Mouse (Mus musculus): ENCODE results near the gene Flnc. TPM values are rescaled to one million over a fixed set of nuclear protein-coding genes. Genes with fewer than 3 reads are reported as not detected.
A peak's percentile ranks its signal among the peaks of the same experiment; 100 is the strongest.

The Flnc gene
- polyA plus RNA-seq, 1 experiment from 2014 or later = 6.8 TPM

GRCm38 (mm10) chr6:29506834-29507233 is 73.8 kb downstream of the Flnc start:
- ATAC-seq (ENCODE audit: low FRiP score) (peak; percentile 24; the same call in 1 of the 2 replicates), DNase-seq (ENCODE audit: low spot score) (no peak)
- Histone ChIP-seq H3K4me2 (replicated peaks) (peak overlapping the region; percentile 55), H3K4me3 (replicated peaks; ENCODE audit: low read length) (peak overlapping the region; percentile 44), H3K27me3 (ENCODE audit: control insufficient read depth, insufficient read depth, low read length) (peaks cover 34% of the 10 kb centered on the region), H3K36me3 (replicated peaks; ENCODE audit: control insufficient read depth, insufficient read depth) (no peaks in the 10 kb centered on the region), H3K9me3 (ENCODE audit: control insufficient read depth, low read length) (no peaks in the 10 kb centered on the region), H3K9ac (no peak overlapping the region), H3K4me1 (replicated peaks; ENCODE audit: control insufficient read depth, insufficient read depth, low read length) (no peaks in the 10 kb centered on the region), H3K27ac (no peak overlapping the region)
- 25% methylated on average over 8 of the region's 8 CpGs for WGBS

GRCm38 (mm10) chr6:29507447-29508309 is 74.6 kb downstream of the Flnc start, which contains the start of gene Kcp:
Kcp (minus strand) TSS chr6:29507952.
- Histone ChIP-seq H3K9me3 (ENCODE audit: control insufficient read depth, low read length) (no peaks in the 10 kb centered on the region), H3K4me2 (replicated peaks) (peak within 1 kb of the TSS; percentile 55), H3K27ac (no peak within 1 kb of the TSS), H3K36me3 (replicated peaks; ENCODE audit: control insufficient read depth, insufficient read depth) (no peaks in the 10 kb centered on the region), H3K27me3 (ENCODE audit: control insufficient read depth, insufficient read depth, low read length) (peaks cover 34% of the 10 kb centered on the region), H3K4me1 (replicated peaks; ENCODE audit: control insufficient read depth, insufficient read depth, low read length) (0 out of 2 replicates have a peak, but pooled peaks cover under 1% of the 10 kb centered on the region), H3K4me3 (replicated peaks; ENCODE audit: low read length) (peak within 1 kb of the TSS; percentile 44), H3K9ac (peak within 1 kb of the TSS; percentile 41)
- WGBS = under 1% methylated on average over 45 of the region's 47 CpGs
- ATAC-seq (ENCODE audit: low FRiP score) (peak; percentile 64; the same call in 1 of the 2 replicates), DNase-seq (ENCODE audit: low spot score) (no peak)

- Histone ChIP-seq H3K4me2 (replicated peaks) (no peak overlapping the region), H3K4me3 (replicated peaks; ENCODE audit: low read length) (no peak overlapping the region), H3K4me1 (replicated peaks; ENCODE audit: control insufficient read depth, insufficient read depth, low read length) (peaks cover 8% of the 10 kb centered on the region; the same call in 1 of the 2 replicates), H3K27ac (no peak overlapping the region), H3K9me3 (ENCODE audit: control insufficient read depth, low read length) (no peaks in the 10 kb centered on the region), H3K9ac (no peak overlapping the region), H3K27me3 (ENCODE audit: control insufficient read depth, insufficient read depth, low read length) (peaks cover 34% of the 10 kb centered on the region), H3K36me3 (replicated peaks; ENCODE audit: control insufficient read depth, insufficient read depth) (no peaks in the 10 kb centered on the region)
- DNase-seq (ENCODE audit: low spot score) = no peak
- 51% methylated on average over 2 of the region's 2 CpGs for WGBS
- no peak for ATAC-seq (ENCODE audit: low FRiP score)
These were observed 76.0 kb downstream of the Flnc start for GRCm38 (mm10) chr6:29509086-29509485.

Small RNA genes within 50 kb of the gene (microRNA-seq; reads per million reads assigned to microRNA genes)
- gene Gm26220 (not detected), gene Gm44354 (not detected)

Other genes with a start within 250 kb of the Flnc start
- 60.8 and 65.0 TPM in 2 replicates for gene Impdh1, start 216.9 kb upstream of the Flnc start, polyA plus RNA-seq (2014; fragmentation: Nextera tagmentation; extraction: Ambion mirVana)
- 29.1 and 34.2 TPM in 2 replicates for gene Hilpda, start 160.8 kb upstream of the Flnc start, polyA plus RNA-seq (2014; fragmentation: Nextera tagmentation; extraction: Ambion mirVana)
- gene Fam71f2, start 153.7 kb upstream of the Flnc start, polyA plus RNA-seq (2014; fragmentation: Nextera tagmentation; extraction: Ambion mirVana) = 0.23 and 0.54 TPM in 2 replicates
- gene Fam71f1, start 114.1 kb upstream of the Flnc start, polyA plus RNA-seq (2014; fragmentation: Nextera tagmentation; extraction: Ambion mirVana) = not detected in 2 replicates
- 187 and 199 TPM in 2 replicates for gene Calu, start 85.2 kb upstream of the Flnc start, polyA plus RNA-seq (2014; fragmentation: Nextera tagmentation; extraction: Ambion mirVana)
- gene Opn1sw, start 44.8 kb upstream of the Flnc start, polyA plus RNA-seq (2014; fragmentation: Nextera tagmentation; extraction: Ambion mirVana) = 0.46 and 0.48 TPM in 2 replicates
- 53.2 and 55.7 TPM in 2 replicates for gene Ccdc136, start 36.9 kb upstream of the Flnc start, polyA plus RNA-seq (2014; fragmentation: Nextera tagmentation; extraction: Ambion mirVana)
- gene Atp6v1f, start 34.5 kb downstream of the Flnc start, polyA plus RNA-seq (2014; fragmentation: Nextera tagmentation; extraction: Ambion mirVana) = 319 and 346 TPM in 2 replicates
- 0.70 TPM in 1 of 2 replicates, not detected in the other for gene Atp6v1fnb, start 38.2 kb downstream of the Flnc start, polyA plus RNA-seq (2014; fragmentation: Nextera tagmentation; extraction: Ambion mirVana)
- gene Kcp, start 74.7 kb downstream of the Flnc start, polyA plus RNA-seq (2014; fragmentation: Nextera tagmentation; extraction: Ambion mirVana) = 16.3 and 19.9 TPM in 2 replicates
- gene Irf5, start 93.4 kb downstream of the Flnc start, polyA plus RNA-seq (2014; fragmentation: Nextera tagmentation; extraction: Ambion mirVana) = 1.5 and 1.7 TPM in 2 replicates
- gene Tnpo3, start 176.6 kb downstream of the Flnc start, polyA plus RNA-seq (2014; fragmentation: Nextera tagmentation; extraction: Ambion mirVana) = 85.4 and 93.7 TPM in 2 replicates

Data from hindbrain, embryonic 14.5 days (tissue).